Mouse (Mus musculus): ENCODE data around the gene Pkib.
A peak's percentile ranks its signal among the peaks of the same experiment; 100 is the strongest.

The Pkib gene

GRCm38 (mm10) chr10:57753343-57753742 lies 121.6 kb downstream of the Pkib start:
- DNase-seq (ENCODE audit: low read depth, low spot score): peak; percentile 55
- no peaks in the 10 kb centered on the region for H3K27me3 ChIP-seq (ENCODE audit: control insufficient read depth, insufficient read depth, low read length, poor library complexity, severe bottlenecking)

GRCm38 (mm10) chr10:57755201-57755736 lies 123.5 kb downstream of the Pkib start:
- H3K36me3 ChIP-seq (ENCODE audit: control insufficient read depth, insufficient read depth, low read length, poor library complexity, severe bottlenecking): no peaks in the 10 kb centered on the region
- DNase-seq (ENCODE audit: low read depth, low spot score): peak; percentile 39
- no peaks in the 10 kb centered on the region for H3K27me3 ChIP-seq (ENCODE audit: control insufficient read depth, insufficient read depth, low read length, poor library complexity, severe bottlenecking)

More at GRCm38 (mm10) chr10:57753343-57753742, 121.6 kb downstream of the Pkib start:
- no peaks in the 10 kb centered on the region for H3K36me3 ChIP-seq (ENCODE audit: control insufficient read depth, insufficient read depth, low read length, poor library complexity, severe bottlenecking)

- Histone ChIP-seq H3K27me3 (ENCODE audit: control insufficient read depth, insufficient read depth, low read length, poor library complexity, severe bottlenecking) (no peaks in the 10 kb centered on the region; the same call in 1 of the 2 replicates), H3K36me3 (ENCODE audit: control insufficient read depth, insufficient read depth, low read length, poor library complexity, severe bottlenecking) (no peaks in the 10 kb centered on the region)
- no peak for DNase-seq (ENCODE audit: low read depth, low spot score)
Observed at GRCm38 (mm10) chr10:57758999-57759398, 127.2 kb downstream of the Pkib start.

- no peak for DNase-seq (ENCODE audit: low read depth, low spot score)
- H3K36me3 ChIP-seq (ENCODE audit: control insufficient read depth, insufficient read depth, low read length, poor library complexity, severe bottlenecking): no peaks in the 10 kb centered on the region
Observed at GRCm38 (mm10) chr10:57760694-57761093, 128.9 kb downstream of the Pkib start.

GRCm38 (mm10) chr10:57763044-57763443 lies 131.3 kb downstream of the Pkib start:
- no peaks in the 10 kb centered on the region for H3K36me3 ChIP-seq (ENCODE audit: control insufficient read depth, insufficient read depth, low read length, poor library complexity, severe bottlenecking)
- DNase-seq (ENCODE audit: low read depth, low spot score): no peak
- no peaks in the 10 kb centered on the region; the same call in 1 of the 2 replicates for H3K27me3 ChIP-seq (ENCODE audit: control insufficient read depth, insufficient read depth, low read length, poor library complexity, severe bottlenecking)

More at GRCm38 (mm10) chr10:57760694-57761093, 128.9 kb downstream of the Pkib start:
- H3K27me3 ChIP-seq (ENCODE audit: control insufficient read depth, insufficient read depth, low read length, poor library complexity, severe bottlenecking): no peaks in the 10 kb centered on the region; the same call in 1 of the 2 replicates

- no peaks in the 10 kb centered on the region for H3K27me3 ChIP-seq (ENCODE audit: control insufficient read depth, insufficient read depth, low read length, poor library complexity, severe bottlenecking)
- H3K36me3 ChIP-seq (ENCODE audit: control insufficient read depth, insufficient read depth, low read length, poor library complexity, severe bottlenecking): no peaks in the 10 kb centered on the region
- no peak for DNase-seq (ENCODE audit: low read depth, low spot score)
Observed at GRCm38 (mm10) chr10:57783289-57784130, 151.7 kb downstream of the Pkib start.

- DNase-seq (ENCODE audit: low read depth, low spot score): no peak
- H3K27me3 ChIP-seq (ENCODE audit: control insufficient read depth, insufficient read depth, low read length, poor library complexity, severe bottlenecking): no peaks in the 10 kb centered on the region
- H3K36me3 ChIP-seq (ENCODE audit: control insufficient read depth, insufficient read depth, low read length, poor library complexity, severe bottlenecking): no peaks in the 10 kb centered on the region
Observed at GRCm38 (mm10) chr10:57784131-57784875, 152.5 kb downstream of the Pkib start.

- Histone ChIP-seq H3K27me3 (ENCODE audit: control insufficient read depth, insufficient read depth, low read length, poor library complexity, severe bottlenecking) (no peaks in the 10 kb centered on the region), H3K36me3 (ENCODE audit: control insufficient read depth, insufficient read depth, low read length, poor library complexity, severe bottlenecking) (no peaks in the 10 kb centered on the region)
- DNase-seq (ENCODE audit: low read depth, low spot score): no peak
Observed at GRCm38 (mm10) chr10:57784876-57785150, 153.0 kb downstream of the Pkib start, which contains the start of gene Fabp7. Gene Fabp7 (plus strand): TSS chr10:57784881.

GRCm38 (mm10) chr10:57785552-57785951 lies 153.8 kb downstream of the Pkib start:
- Histone ChIP-seq H3K27me3 (ENCODE audit: control insufficient read depth, insufficient read depth, low read length, poor library complexity, severe bottlenecking) (no peaks in the 10 kb centered on the region), H3K36me3 (ENCODE audit: control insufficient read depth, insufficient read depth, low read length, poor library complexity, severe bottlenecking) (no peaks in the 10 kb centered on the region)
- DNase-seq (ENCODE audit: low read depth, low spot score): no peak

All from splenic B cell, adult 2 months (primary cell).